Mouse (Mus musculus) kidney, adult 2 months (tissue): ENCODE data around the gene Rpgrip1l.

Experiments
- CTCF ChIP-seq: fragments of 200-500 bp; conservative IDR thresholded peaks from 2 replicates; pipeline ENCODE4 v1.5.1; 2011; ENCODE audit warnings: low read depth, mild to moderate bottlenecking, control low read depth, low read length, moderate library complexity, mixed read lengths; ENCODE audit not compliant: insufficient read depth, insufficient read length
- POLR2A ChIP-seq: fragments of 200-500 bp; IDR thresholded peaks from one replicate; pipeline ENCODE4 v1.6.1; 2011; ENCODE audit warnings: low read depth, low read length, control low read depth

DNA sequence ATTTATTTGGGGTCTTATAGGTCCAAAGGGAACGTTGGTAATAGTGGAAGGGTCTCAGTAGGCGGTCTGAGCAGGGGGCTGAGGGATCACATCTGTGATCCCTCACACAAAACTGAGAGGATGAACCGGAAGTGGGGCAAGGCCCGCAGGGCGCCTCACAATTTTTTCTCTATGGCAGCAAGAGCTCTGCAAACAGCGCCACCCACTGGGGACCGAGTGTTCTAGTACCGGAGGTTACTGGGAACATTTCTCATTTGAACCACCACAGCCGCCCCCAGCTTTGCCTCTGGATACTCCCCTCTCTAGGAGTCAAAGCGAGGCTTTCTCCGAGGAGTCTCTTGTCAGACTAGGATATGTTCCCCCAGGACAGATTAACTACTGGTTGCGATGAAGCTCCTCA is 116.4 kb downstream of the Rpgrip1l start:
- TF ChIP-seq CTCF (no peak), POLR2A (no peak)
